ENCODE assay signal across 14 mouse cellular contexts in the genomic region with DNA sequence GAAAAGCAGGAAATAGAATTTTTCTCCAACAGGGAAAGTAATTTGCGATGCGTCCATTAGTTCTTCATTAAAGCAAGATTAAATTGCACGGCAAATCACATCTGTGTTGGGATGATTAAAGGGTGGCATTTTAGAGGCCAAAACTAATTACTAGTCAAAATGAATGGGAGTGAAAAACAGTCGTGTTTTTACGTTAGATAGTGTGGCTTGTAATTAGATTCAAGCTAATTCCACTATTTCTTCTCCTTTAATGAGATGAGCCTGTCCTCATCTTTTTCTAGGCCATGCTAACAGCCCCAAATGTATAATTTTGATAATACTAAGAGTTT.
A peak's percentile ranks its signal among the peaks of the same experiment; 100 is the strongest.
DNase-seq lines count a peak whose midpoint lies in the region; ATAC-seq and TF ChIP-seq lines count a peak whose summit lies in the region.
"Had no signal": no experiment of that assay in that cellular context is flagged by ENCODE, and none has a peak within 500 bp of the region (broad histone marks: within the 10 kb centered on the region; RNA-seq: fewer than 3 reads in every experiment).

No protein-coding gene starts in this region.

- H3K4me3 ChIP-seq in heart, embryonic 15.5 days, result no peak overlapping the region
- H3K4me3 ChIP-seq in embryonic facial prominence, embryonic 12.5 days, result no peak overlapping the region
- H3K4me3 ChIP-seq in forebrain, postnatal 0 days (ENCODE audit: low read depth, low read length), result peak overlapping the region; percentile 16; the same call in 1 of the 2 replicates
- no peak overlapping the region for H3K4me3 ChIP-seq in midbrain, embryonic 14.5 days (replicated peaks; ENCODE audit: low read depth, low read length)
- H3K4me3 ChIP-seq in liver, postnatal 0 days (ENCODE audit: low read depth, low read length), result no peak overlapping the region
- H3K4me3 ChIP-seq: left cerebral cortex, adult 2 months; liver, embryonic 13.5 days had no signal

- H3K4me2 ChIP-seq in heart, embryonic 15.5 days, result 0 out of 2 replicates have a peak overlapping the region, but pooled peaks have one; percentile 12
- H3K4me2 ChIP-seq in embryonic facial prominence, embryonic 12.5 days (replicated peaks), result peak overlapping the region; percentile 35; the same call in 1 of the 2 replicates
- peak overlapping the region; percentile 41 for H3K4me2 ChIP-seq in forebrain, postnatal 0 days (ENCODE audit: low read depth)
- peak overlapping the region; percentile 7; the same call in 1 of the 2 replicates for H3K4me2 ChIP-seq in midbrain, embryonic 14.5 days (ENCODE audit: low read length)
- H3K4me2 ChIP-seq in liver, postnatal 0 days (ENCODE audit: low read depth, low read length), result no peak overlapping the region
- H3K4me2 ChIP-seq: liver, embryonic 13.5 days had no signal

- H3K27ac ChIP-seq in heart, embryonic 15.5 days, result no peak overlapping the region
- no peak overlapping the region for H3K27ac ChIP-seq in embryonic facial prominence, embryonic 12.5 days
- H3K27ac ChIP-seq in forebrain, postnatal 0 days (ENCODE audit: low read depth, low read length), result no peak overlapping the region
- H3K27ac ChIP-seq in midbrain, embryonic 14.5 days (replicated peaks; ENCODE audit: low read depth, low read length), result peak overlapping the region; percentile 55; the same call in 1 of the 2 replicates
- H3K27ac ChIP-seq in liver, postnatal 0 days (ENCODE audit: low read depth), result no peak overlapping the region
- H3K27ac ChIP-seq: left cerebral cortex, adult 2 months; liver, embryonic 13.5 days had no signal

- no peak for DNase-seq in heart, adult 8-10 months (ENCODE audit: low spot score)
- no peak for DNase-seq in forebrain, postnatal 0 days
- DNase-seq in midbrain, embryonic 14.5 days, result no peak
- no peak for DNase-seq in liver, postnatal 0 days
- DNase-seq in layer of hippocampus, adult 9-11 months, result no peak
- DNase-seq in frontal cortex, adult 2 months (ENCODE audit: extremely low spot score in 1 of 2, low spot score in 1 of 2), result no peak
- DNase-seq: cerebellum, postnatal 25 days; gastrocnemius, postnatal 25 days; kidney, adult 2 months; liver, embryonic 13.5 days; spleen, adult 18-20 months had no signal

- no peak overlapping the region for H3K9ac ChIP-seq in heart, embryonic 15.5 days
- H3K9ac ChIP-seq in embryonic facial prominence, embryonic 12.5 days, result no peak overlapping the region
- no peak overlapping the region for H3K9ac ChIP-seq in forebrain, postnatal 0 days
- H3K9ac ChIP-seq in midbrain, embryonic 14.5 days (replicated peaks; ENCODE audit: low read length), result no peak overlapping the region
- H3K9ac ChIP-seq in liver, postnatal 0 days (replicated peaks), result no peak overlapping the region
- H3K9ac ChIP-seq: liver, embryonic 13.5 days had no signal

- H3K4me1 ChIP-seq in heart, embryonic 15.5 days (replicated peaks), result peaks cover 6% of the 10 kb centered on the region; the same call in 1 of the 2 replicates
- peaks cover 14% of the 10 kb centered on the region for H3K4me1 ChIP-seq in embryonic facial prominence, embryonic 12.5 days
- H3K4me1 ChIP-seq in forebrain, postnatal 0 days (ENCODE audit: insufficient read depth), result no peaks in the 10 kb centered on the region
- H3K4me1 ChIP-seq in midbrain, embryonic 14.5 days (ENCODE audit: control insufficient read depth, insufficient read depth, low read length), result peaks cover 5% of the 10 kb centered on the region; the same call in 1 of the 2 replicates
- H3K4me1 ChIP-seq in liver, postnatal 0 days (ENCODE audit: insufficient read depth), result no peaks in the 10 kb centered on the region
- H3K4me1 ChIP-seq: liver, embryonic 13.5 days had no signal

- no peak for TF ChIP-seq CTCF in forebrain, postnatal 0 days (IDR thresholded peaks at IDR 0.05; ENCODE audit: low read depth)
- TF ChIP-seq CTCF in liver, postnatal 0 days (IDR thresholded peaks at IDR 0.05; ENCODE audit: low read depth), result no peak

- WGBS in heart, embryonic 15.5 days, result 63% methylated on average over 5 of the region's 5 CpGs
- whole genome bisulfite sequencing in embryonic facial prominence, embryonic 12.5 days, result 39% methylated on average over 5 of the region's 5 CpGs
- WGBS in forebrain, postnatal 0 days, result 12% methylated on average over 5 of the region's 5 CpGs
- 34% methylated on average over 5 of the region's 5 CpGs for WGBS in midbrain, embryonic 14.5 days
- 67% methylated on average over 5 of the region's 5 CpGs for WGBS in liver, postnatal 0 days (ENCODE audit: insufficient replicate concordance)

- H3K9me3 ChIP-seq in heart, embryonic 15.5 days (replicated peaks), result no peaks in the 10 kb centered on the region
- no peaks in the 10 kb centered on the region for H3K9me3 ChIP-seq in embryonic facial prominence, embryonic 12.5 days
- no peaks in the 10 kb centered on the region for H3K9me3 ChIP-seq in forebrain, postnatal 0 days (ENCODE audit: low read length)
- no peaks in the 10 kb centered on the region for H3K9me3 ChIP-seq in midbrain, embryonic 14.5 days (ENCODE audit: control insufficient read depth, low read length)
- no peaks in the 10 kb centered on the region for H3K9me3 ChIP-seq in liver, postnatal 0 days (ENCODE audit: low read length)
- H3K9me3 ChIP-seq: liver, embryonic 13.5 days had no signal

- H3K36me3 ChIP-seq in heart, embryonic 15.5 days, result no peaks in the 10 kb centered on the region
- no peaks in the 10 kb centered on the region for H3K36me3 ChIP-seq in embryonic facial prominence, embryonic 12.5 days
- no peaks in the 10 kb centered on the region for H3K36me3 ChIP-seq in forebrain, postnatal 0 days (ENCODE audit: insufficient read depth)
- H3K36me3 ChIP-seq in midbrain, embryonic 14.5 days (ENCODE audit: control insufficient read depth, insufficient read depth, low read length), result no peaks in the 10 kb centered on the region
- no peaks in the 10 kb centered on the region for H3K36me3 ChIP-seq in liver, postnatal 0 days (replicated peaks; ENCODE audit: insufficient read depth, low read length)
- H3K36me3 ChIP-seq: liver, embryonic 13.5 days had no signal

- ATAC-seq in heart, embryonic 15.5 days (replicated peaks; ENCODE audit: insufficient number of reproducible peaks, insufficient read depth, low FRiP score, low read depth), result no peak
- no peak for ATAC-seq in embryonic facial prominence, embryonic 12.5 days (ENCODE audit: insufficient number of reproducible peaks, insufficient read depth, low FRiP score, low TSS enrichment)
- no peak for ATAC-seq in forebrain, postnatal 0 days
- peak; percentile 50; the same call in 1 of the 2 replicates for ATAC-seq in midbrain, embryonic 14.5 days (ENCODE audit: low FRiP score, low TSS enrichment)
- ATAC-seq in liver, postnatal 0 days, result no peak

- TF ChIP-seq EP300 in liver, postnatal 0 days (IDR thresholded peaks at IDR 0.05; ENCODE audit: low read depth), result no peak

- no peaks in the 10 kb centered on the region for H3K27me3 ChIP-seq in heart, embryonic 15.5 days
- no peaks in the 10 kb centered on the region for H3K27me3 ChIP-seq in embryonic facial prominence, embryonic 12.5 days
- H3K27me3 ChIP-seq in forebrain, postnatal 0 days (ENCODE audit: insufficient read depth, low read length), result peaks cover 22% of the 10 kb centered on the region
- H3K27me3 ChIP-seq in midbrain, embryonic 14.5 days (ENCODE audit: control insufficient read depth, insufficient read depth, low read length), result no peaks in the 10 kb centered on the region
- H3K27me3 ChIP-seq in liver, postnatal 0 days (ENCODE audit: insufficient read depth, low read length), result no peaks in the 10 kb centered on the region
- H3K27me3 ChIP-seq: liver, embryonic 13.5 days had no signal
